Mouse (Mus musculus) spleen, adult 2 months (tissue): ENCODE measurements around the gene Elovl5. TPM values are rescaled to one million over a fixed set of nuclear protein-coding genes. Genes with fewer than 3 reads are reported as not detected.
A peak's percentile ranks its signal among the peaks of the same experiment; 100 is the strongest.

Experiments used
- DNase-seq, 2 experiments: peaks; one replicate each; pipeline versions ENCODE4 v3.0.0 to v3.0.0-alpha.2; 2012 to 2021; ENCODE audit warnings: low spot score in 2 of 2, low read depth in 1 of 2
- H3K27ac ChIP-seq: fragments of 200-500 bp; 2 replicates; pipeline ENCODE4 v1.5.1; 2012; ENCODE audit warnings: low read length, inconsistent platforms; ENCODE audit not compliant: insufficient read depth
- H3K27me3 ChIP-seq: fragments of 200-500 bp; 2 replicates; pipeline ENCODE4 v1.6.1; 2012; ENCODE audit warnings: mild to moderate bottlenecking, moderate library complexity, low read length, inconsistent platforms; ENCODE audit not compliant: control insufficient read depth, insufficient read depth
- H3K36me3 ChIP-seq: fragments of 200-500 bp; 2 replicates; pipeline ENCODE4 v1.6.1; 2012; ENCODE audit warnings: mild to moderate bottlenecking, low read length, inconsistent platforms; ENCODE audit not compliant: control insufficient read depth, insufficient read depth
- H3K4me1 ChIP-seq: fragments of 200-500 bp; 2 replicates; pipeline ENCODE4 v1.6.1; 2011; ENCODE audit warnings: inconsistent platforms; ENCODE audit not compliant: control insufficient read depth, insufficient read depth, insufficient read length
- H3K4me3 ChIP-seq: fragments of 200-500 bp; 2 replicates; pipeline ENCODE4 v1.5.1; 2011; ENCODE audit warnings: mild to moderate bottlenecking, inconsistent platforms; ENCODE audit not compliant: insufficient read depth, insufficient read length; ENCODE audit errors: extremely low read depth
- CTCF ChIP-seq: fragments of 200-500 bp; IDR thresholded peaks from 2 replicates; pipeline ENCODE4 v1.5.1; 2011; ENCODE audit warnings: mild to moderate bottlenecking, inconsistent platforms; ENCODE audit not compliant: insufficient read depth, insufficient read length, insufficient replicate concordance; ENCODE audit errors: extremely low read depth
- POLR2A ChIP-seq: fragments of 200-500 bp; IDR thresholded peaks from 2 replicates; pipeline ENCODE4 v1.6.1; 2011; ENCODE audit warnings: low read depth, low read length, inconsistent platforms
- WGBS: fragments of 180-500 bp; shearing (Covaris S2); methylation state at CpG from one replicate; pipeline ENCODE4 v1.1.7; 2018; 5-methylcytosine and 5-hydroxymethylcytosine counted together
- polyA plus RNA-seq: library from polyadenylated mRNA; depleted of rRNA; stranded (reverse); fragments of >200 nt; gene quantifications from 2 replicates; pipeline ENCODE4 v1.2.3, GENCODE M21; 2012

Elovl5 gene
- polyA plus RNA-seq, 1 experiment, result 32.4 TPM

DNA sequence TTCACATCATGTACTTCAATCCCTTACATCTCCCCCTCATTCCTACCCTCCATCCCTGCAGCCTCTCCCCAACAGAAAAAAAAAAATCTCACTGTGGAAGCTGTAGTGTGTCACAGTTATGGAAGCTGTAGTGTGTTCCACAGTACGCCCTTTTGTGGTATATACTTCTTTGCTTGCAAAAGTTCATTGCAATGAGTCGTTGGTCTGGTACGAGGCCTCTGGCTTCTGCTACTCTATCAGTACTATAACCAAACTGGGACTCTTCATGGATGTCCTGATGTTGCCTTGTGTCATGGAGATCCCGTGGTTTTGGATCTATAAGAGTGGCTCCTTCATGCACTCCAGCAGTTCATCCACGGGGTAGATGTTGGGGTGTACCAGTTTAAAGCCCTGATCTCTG, 95.5 kb downstream of the Elovl5 start:
- peaks cover 4% of the 10 kb centered on the region; the same call in 1 of the 2 replicates for H3K4me1 ChIP-seq
- H3K27ac ChIP-seq, result no peak overlapping the region
- TF ChIP-seq POLR2A (no peak), CTCF (no peak)
- DNase-seq, result no peak
- no peaks in the 10 kb centered on the region for H3K36me3 ChIP-seq
- no peaks in the 10 kb centered on the region for H3K27me3 ChIP-seq
- no peak overlapping the region for H3K4me3 ChIP-seq
- WGBS, result 82% methylated on average over 5 of the region's 5 CpGs

DNA sequence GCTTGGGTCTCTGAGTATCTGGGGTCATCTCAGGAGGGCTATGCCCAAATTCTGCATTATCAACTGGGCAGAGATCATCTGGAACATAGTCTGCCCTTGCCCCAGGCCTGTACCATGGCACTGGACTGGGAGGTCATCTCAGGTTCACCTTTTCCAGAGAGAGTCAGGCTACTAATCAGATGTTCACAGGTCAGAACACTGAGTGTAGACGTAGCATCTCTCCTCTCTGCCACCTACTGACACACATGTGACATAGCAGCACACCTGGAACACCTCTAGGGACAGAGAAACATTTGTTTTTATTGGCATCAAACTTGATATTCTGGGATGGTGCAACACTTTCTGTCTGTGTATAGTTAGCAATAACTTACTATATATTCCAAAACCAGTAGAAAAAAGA, 96.6 kb downstream of the Elovl5 start:
- Histone ChIP-seq H3K4me1 (peaks cover 4% of the 10 kb centered on the region; the same call in 1 of the 2 replicates), H3K4me3 (no peak overlapping the region), H3K27me3 (no peaks in the 10 kb centered on the region), H3K27ac (no peak overlapping the region), H3K36me3 (no peaks in the 10 kb centered on the region)
- DNase-seq, result no peak
- WGBS, result 25% methylated on average over 1 of the region's 1 CpGs
- TF ChIP-seq POLR2A, result no peak
- no peak for TF ChIP-seq CTCF

DNA sequence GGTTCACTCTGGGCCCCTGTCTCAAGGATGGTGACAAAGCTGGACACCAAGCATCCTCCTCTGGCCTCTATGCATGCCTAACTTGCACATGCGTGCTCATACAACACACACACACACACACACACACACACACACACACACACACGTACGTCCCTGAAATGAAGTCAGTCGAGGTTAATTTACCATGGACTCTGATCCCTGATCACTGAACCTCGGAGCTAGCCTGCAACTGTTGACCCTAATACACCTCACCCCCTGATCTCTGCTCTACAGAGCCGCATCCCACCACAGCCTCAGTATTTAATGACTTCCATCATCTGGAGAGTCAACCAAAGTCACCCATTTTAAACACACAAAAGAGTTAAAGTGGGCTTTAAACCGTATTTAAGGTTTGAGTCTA, 98.7 kb downstream of the Elovl5 start:
- no peak for DNase-seq
- Histone ChIP-seq H3K36me3 (no peaks in the 10 kb centered on the region), H3K4me1 (no peaks in the 10 kb centered on the region), H3K4me3 (no peak overlapping the region), H3K27me3 (no peaks in the 10 kb centered on the region), H3K27ac (no peak overlapping the region)
- WGBS, result 92% methylated on average over 7 of the region's 7 CpGs
- TF ChIP-seq POLR2A (no peak), CTCF (no peak)

DNA sequence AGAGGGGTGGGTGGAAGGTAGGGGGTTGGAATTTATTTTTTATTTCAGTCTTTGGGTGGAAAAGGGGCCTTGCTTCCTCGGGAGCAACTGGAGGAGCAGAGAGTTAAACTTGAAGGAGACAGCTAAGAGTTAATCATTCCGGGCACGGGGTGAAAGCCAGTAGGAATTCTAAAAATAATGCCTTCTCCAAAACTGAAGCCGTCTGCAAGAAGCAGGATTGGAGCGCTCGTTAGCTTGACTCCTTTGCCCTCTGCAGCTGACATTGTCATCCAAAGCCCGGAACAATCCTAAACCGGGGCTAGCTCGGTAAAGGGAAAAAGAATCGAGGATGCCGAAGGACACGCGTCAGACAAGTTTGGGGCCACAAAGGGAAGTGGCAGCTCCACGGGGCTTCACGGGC, 99.1 kb downstream of the Elovl5 start:
- 75% methylated on average over 15 of the region's 15 CpGs for WGBS
- Histone ChIP-seq H3K4me3 (no peak overlapping the region), H3K36me3 (no peaks in the 10 kb centered on the region), H3K27me3 (no peaks in the 10 kb centered on the region), H3K4me1 (no peaks in the 10 kb centered on the region), H3K27ac (no peak overlapping the region)
- TF ChIP-seq POLR2A (no peak), CTCF (no peak)
- DNase-seq, result no peak

DNA sequence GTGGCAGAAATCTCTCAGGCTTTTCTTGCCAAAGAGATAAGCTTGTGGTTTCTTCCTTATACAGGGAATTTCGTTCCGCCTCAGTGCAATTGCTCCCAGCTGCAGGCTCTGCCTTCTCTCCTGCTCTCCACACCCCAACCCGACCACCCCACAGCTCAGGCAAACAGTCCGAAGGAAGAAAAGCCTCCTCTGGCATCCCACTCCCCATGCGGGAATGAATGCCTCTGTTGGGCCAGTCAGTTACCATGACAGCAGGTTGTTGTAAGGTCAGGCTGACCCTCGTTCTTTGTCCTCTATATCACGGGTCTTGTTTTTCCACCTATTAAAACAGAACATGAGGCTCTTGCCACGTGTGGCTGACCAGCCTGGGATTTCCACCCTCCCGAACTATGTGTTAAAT, 104.1 kb downstream of the Elovl5 start:
- Histone ChIP-seq H3K4me1 (peaks cover 3% of the 10 kb centered on the region; the same call in 1 of the 2 replicates), H3K4me3 (no peak overlapping the region), H3K27me3 (no peaks in the 10 kb centered on the region), H3K27ac (no peak overlapping the region), H3K36me3 (no peaks in the 10 kb centered on the region)
- 80% methylated on average over 9 of the region's 9 CpGs for WGBS
- DNase-seq, result no peak
- no peak for TF ChIP-seq POLR2A
- TF ChIP-seq CTCF, result no peak

DNA sequence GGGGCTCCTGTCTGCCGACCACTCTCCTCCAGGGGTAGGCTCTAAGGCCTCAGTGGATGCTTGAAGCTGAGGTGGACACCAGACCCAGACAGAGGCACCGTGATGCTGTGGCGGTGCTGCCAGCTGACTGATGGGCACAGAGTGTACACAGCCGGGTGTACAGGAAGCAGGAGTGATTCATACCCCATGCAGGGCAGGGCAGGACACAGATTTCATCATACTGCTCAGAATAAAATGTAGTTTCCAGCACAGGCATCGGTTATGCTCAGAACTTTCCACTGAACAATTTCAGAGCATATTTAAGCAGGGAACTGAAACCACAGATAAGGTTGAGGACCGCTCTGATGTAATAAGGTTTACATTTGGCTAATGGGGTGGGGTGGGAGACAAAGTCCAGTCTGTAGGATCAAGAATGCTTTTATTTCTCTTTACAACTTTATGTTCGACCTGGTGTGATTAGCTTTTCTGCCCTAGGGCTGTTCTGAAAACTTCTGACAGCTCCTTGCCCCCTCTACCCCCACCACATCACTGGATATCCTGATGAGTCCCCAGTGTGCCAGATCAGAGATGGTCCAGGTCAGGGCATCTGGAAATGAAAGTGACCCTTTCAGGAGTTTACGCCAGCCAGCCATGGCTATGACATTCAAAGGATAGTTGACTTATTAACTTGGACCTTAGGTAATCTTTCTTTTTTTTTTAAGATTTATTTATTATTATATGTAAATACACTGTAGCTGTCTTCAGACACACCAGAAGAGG, 105.2 kb downstream of the Elovl5 start:
- H3K4me3 ChIP-seq, result no peak overlapping the region
- H3K27ac ChIP-seq, result no peak overlapping the region
- peaks cover 3% of the 10 kb centered on the region; the same call in 1 of the 2 replicates for H3K4me1 ChIP-seq
- DNase-seq, result no peak
- TF ChIP-seq CTCF (no peak), POLR2A (no peak)
- 41% methylated on average over 8 of the region's 8 CpGs for WGBS
- H3K27me3 ChIP-seq, result no peaks in the 10 kb centered on the region
- H3K36me3 ChIP-seq, result no peaks in the 10 kb centered on the region

DNA sequence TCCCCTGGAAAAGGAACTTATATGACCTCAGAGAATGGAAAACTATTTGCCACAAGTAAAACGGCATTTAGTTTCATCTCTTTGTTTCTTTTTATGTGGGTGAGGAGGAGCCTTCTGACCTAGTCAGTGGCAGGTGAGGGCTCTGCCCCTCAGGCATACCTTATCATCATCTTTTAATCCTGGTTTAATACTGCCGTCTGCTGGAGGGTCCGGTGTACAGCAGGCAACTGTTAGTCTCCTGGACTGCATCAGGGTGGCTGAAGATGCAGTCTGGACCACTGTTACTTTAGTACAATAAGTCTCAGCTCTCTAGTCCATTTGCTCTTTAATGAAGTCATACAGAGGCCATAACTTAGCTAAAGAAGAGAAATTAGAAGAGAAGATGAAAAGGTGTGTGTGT, 107.7 kb downstream of the Elovl5 start:
- TF ChIP-seq POLR2A (no peak), CTCF (peak; percentile 56; the same call in 1 of the 2 replicates)

More for the DNA sequence above, 107.7 kb downstream of the Elovl5 start:
- Histone ChIP-seq H3K27me3 (no peaks in the 10 kb centered on the region), H3K4me3 (no peak overlapping the region), H3K4me1 (peaks cover 3% of the 10 kb centered on the region; the same call in 1 of the 2 replicates), H3K36me3 (no peaks in the 10 kb centered on the region), H3K27ac (no peak overlapping the region)
- WGBS, result 15% methylated on average over 3 of the region's 3 CpGs
- DNase-seq, result peak in 1 of 2 experiments; percentile 40
